Mouse (Mus musculus): Measurements from ENCODE around the gene Pigl.

Pigl gene

DNA sequence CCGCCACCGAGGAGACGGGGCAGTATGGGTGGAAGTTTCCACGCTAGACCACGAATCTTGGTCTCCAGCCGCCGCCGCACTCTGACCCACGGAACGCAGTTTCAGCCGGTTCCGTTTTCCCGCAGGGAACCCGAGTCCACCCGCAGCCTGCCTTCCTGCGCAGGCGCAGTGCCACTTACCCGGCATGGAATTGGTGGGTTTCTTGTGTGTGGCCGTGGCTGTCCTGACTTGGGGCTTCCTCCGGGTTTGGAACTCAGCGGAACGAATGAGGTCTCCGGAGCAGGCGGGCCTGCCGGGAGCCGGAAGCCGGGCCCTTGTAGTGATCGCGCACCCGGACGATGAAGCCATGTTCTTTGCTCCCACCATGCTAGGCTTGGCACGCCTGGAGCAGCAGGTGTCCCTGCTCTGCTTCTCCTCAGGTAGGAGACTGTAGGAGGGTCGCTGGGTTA is at the start of gene Pigl, which contains the start of gene Ncor1:
TSS of gene Pigl (plus strand) at position 185 of the 449 bp plus-strand sequence.
TSS of gene Ncor1 (minus strand) at position 266 of the 449 bp plus-strand sequence.
- ChIA-PET POLR2A (interaction anchor here (0.7 to 6.2 kb wide), 41 partner anchors 9 to 147 kb away, joined by 3 to 89 read pairs (median 7); partner anchors contain the start of gene Ubb (in 3 of the 4)), CTCF (no interaction called here)

DNA sequence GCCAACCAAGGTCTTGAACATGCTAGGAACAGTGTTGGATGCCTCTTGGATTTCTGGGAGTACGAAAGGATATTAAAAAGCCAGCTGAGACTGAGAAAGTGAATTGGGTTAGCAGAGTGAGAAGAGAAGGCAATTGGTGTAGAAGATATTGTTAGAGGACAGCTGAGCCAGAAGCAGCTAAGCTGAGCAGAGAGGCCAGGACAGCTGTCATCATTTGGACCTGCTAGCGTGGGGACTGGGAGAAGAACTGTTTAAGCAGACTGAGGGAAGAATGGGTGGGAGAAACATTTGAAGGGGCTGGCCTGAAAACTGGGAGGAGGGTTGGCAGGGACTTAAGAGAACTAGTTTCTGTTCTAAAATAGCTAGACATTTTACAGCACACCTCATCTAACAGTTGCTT is 49.4 kb upstream of the Pigl start:
- ChIA-PET POLR2A (interaction anchor here in 2 of 4 experiments (0.6 to 4.0 kb wide), 5 partner anchors 10 to 198 kb away, joined by 3 to 17 read pairs (median 3); partner anchors contain the start of gene Ubb (in 1 of the 2)), CTCF (interaction anchor here in 1 of 4 experiments (0.5 kb wide), 1 partner anchor 9 kb away, joined by 4 read pairs; no protein-coding TSS in a partner anchor)

DNA sequence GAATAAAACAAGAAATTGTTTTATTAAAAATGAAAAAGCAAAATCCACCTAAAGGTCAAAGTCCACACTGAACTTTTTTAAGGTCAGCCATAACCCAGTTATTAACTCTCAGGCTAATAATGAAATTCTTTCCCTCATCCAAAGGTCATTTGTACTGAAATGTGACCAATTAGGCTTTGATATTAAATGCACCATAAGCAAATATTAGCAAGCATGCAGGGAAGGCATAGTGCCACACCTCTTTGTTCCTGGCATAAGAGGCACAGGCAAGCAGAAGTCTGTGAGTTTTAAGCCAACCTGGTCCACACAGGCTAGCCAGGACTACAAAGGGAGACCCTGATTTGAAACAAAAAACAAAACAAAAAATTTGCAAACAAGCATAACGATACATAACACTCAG is 48.6 kb upstream of the Pigl start:
- ChIA-PET CTCF (no interaction called here), POLR2A (interaction anchor here in 1 of 4 experiments (0.9 to 4.0 kb wide), 3 partner anchors 14 to 197 kb away, joined by 3 to 17 read pairs (median 4); partner anchors contain the start of gene Ubb)

DNA sequence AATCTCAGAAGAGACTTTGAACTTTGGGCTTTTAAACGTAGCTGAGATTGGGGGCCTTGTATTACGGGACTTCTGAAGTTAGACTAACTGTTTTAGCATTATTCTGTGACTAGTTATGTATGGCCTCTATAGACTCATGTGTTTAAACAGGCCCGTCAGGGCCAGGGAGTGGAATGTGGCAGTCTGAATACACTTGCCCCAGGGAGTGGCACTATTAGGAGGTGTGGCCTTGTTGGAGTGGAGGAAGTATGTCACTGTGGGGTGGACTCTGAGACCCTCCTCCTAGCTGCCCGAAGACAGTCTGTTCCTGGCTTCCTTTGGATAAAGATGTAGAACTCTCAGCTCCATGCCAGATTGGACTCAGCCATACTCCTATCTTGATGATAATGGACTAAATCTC is 43.2 kb upstream of the Pigl start:
- ChIA-PET CTCF (interaction anchor here in 2 of 4 experiments (1.8 to 2.8 kb wide), 2 partner anchors 12 kb away, joined by 5 to 6 read pairs; no protein-coding TSS in a partner anchor), POLR2A (interaction anchor here in 2 of 4 experiments (0.6 to 4.0 kb wide), 13 partner anchors 9 to 188 kb away, joined by 3 to 22 read pairs (median 5); partner anchors contain the start of gene Ubb (in 2 of the 2))

DNA sequence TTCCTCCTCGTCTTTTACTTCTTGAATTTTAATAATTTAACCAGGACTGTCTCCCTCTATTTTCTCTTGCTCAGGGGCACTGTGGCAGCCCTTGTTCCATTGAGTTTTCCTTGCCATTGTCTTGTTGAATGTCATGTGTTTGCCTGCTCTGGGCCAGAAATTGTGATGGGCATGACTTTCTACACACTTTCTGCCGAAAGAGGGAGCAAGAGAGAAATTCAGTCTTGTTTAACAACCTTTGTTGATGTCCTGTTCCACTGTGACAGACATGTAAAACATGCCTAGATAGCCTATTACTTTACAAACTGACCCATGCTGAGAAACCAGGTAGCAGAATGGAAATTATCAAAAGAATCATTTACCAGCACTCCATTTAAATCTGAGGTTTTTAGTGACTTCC is 33.7 kb upstream of the Pigl start:
- ChIA-PET CTCF (no interaction called here), POLR2A (interaction anchor here in 2 of 4 experiments (0.9 to 2.0 kb wide), 8 partner anchors 9 to 178 kb away, joined by 3 to 9 read pairs (median 4); partner anchors contain the start of gene Ubb (in 2 of the 2))

DNA sequence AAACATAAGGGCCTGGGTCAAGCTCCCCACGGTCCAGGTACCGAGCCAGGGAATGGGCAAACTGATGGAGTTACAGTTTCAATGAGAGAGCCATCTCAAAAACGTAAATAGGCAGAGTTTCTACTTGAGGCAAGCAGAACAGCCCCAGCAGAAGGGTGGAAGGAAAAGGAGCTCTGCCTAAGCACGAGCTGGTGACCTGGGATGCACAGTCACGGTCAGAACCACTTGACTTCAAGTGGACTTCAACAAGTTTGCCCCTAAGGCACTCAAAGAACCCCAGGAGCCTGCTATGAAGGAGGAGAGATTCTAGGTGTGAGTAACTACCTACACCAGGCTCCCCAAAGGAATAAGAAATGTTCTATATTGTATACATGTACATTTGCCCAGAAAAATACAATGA is 32.0 kb upstream of the Pigl start:
- POLR2A ChIA-PET = interaction anchor here in 3 of 4 experiments (0.6 to 2.9 kb wide), 31 partner anchors 8 to 177 kb away, joined by 3 to 29 read pairs (median 5); partner anchors contain the start of gene Ubb (in 2 of the 3)
- CTCF ChIA-PET = interaction anchor here in 3 of 4 experiments (0.6 to 2.2 kb wide), 10 partner anchors 12 to 1265 kb away, joined by 3 to 17 read pairs (median 5); no protein-coding TSS in a partner anchor

DNA sequence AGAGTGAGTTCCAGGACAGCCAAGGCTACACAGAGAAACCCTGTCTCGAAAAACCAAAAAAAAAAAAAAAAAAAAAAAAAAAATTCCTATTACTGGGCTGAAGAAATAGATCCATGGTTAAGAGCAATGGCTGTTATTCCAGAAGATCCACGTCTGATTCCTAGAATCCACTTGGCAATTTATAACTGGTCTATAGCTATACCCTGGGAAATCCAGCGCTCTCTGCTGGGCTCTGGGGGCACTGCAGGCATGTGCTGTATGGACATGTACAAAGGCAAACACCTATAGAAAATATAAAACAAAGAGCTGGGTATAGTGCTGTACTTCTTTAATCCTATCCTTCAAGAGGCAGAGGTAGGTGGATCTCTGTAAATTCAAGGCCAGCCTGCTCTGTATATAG is 31.2 kb upstream of the Pigl start:
- ChIA-PET CTCF (interaction anchor here (0.6 to 2.2 kb wide), 31 partner anchors 10 to 1106 kb away, joined by 3 to 17 read pairs (median 4); partner anchors contain the start of gene Ubb (in 1 of the 4)), POLR2A (interaction anchor here (0.7 to 2.9 kb wide), 40 partner anchors 9 to 390 kb away, joined by 3 to 29 read pairs (median 5); partner anchors contain the start of genes Ubb (in 2 of the 4) and Cenpv (in 1 of the 4))

DNA sequence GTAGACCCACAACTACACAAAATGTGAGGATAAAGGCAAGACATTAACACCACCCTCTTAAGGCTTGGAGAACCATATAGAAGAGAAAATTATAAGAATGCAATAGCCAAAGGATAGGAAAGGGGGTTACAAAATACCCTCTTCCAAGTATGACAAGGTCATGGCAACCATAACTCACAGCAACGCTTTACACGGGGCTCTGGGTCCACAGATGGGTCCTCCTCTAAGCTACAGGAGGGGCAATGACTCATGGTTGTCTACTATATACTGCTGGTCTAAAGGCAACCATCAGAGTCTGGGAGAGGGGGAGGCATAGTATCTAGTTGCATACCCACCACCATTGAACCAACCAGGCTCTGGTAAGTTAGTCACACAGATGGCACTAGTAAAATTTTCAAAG is 26.0 kb upstream of the Pigl start:
- ChIA-PET POLR2A (interaction anchor here in 2 of 4 experiments (1.0 to 6.6 kb wide), 9 partner anchors 15 to 118 kb away, joined by 3 to 92 read pairs (median 6); partner anchors contain the start of genes Ncor1 (in 1 of the 2), Pigl (in 1 of the 2) and Ubb (in 1 of the 2)), CTCF (no interaction called here)

DNA sequence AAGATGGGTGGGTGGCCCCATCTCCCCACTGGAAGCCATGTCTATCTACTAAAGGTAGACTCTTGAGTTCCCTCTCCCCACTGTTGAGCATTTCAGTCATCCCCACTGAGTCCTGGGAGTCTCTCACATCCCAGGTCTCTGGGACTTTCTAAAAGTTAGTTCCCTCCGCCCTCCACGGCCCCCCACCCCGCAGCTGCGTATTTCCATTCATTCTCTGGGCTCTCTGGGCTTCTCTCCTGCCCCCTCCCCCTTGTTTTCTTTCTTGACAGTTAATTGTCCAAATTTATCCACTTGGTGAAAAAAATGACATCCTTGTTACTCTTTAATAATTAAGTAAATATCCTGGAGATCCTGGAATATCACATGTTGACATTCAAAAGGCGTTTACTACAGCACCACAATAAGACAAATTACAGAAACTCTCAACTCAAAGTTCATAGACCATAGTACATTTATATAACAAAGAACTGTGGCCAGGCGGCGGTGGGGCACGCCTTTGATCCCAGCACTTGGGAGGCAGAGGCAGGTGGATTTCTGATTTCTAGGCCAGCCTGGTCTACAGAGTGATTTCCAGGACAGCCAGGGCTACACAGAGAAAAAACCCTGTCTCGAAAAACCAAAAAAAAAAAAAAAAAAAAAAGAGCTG is 17.5 kb upstream of the Pigl start:
- POLR2A ChIA-PET = interaction anchor here (0.6 to 4.2 kb wide), 31 partner anchors 9 to 177 kb away, joined by 3 to 18 read pairs (median 4); partner anchors contain the start of gene Ubb (in 2 of the 4)
- CTCF ChIA-PET = interaction anchor here in 1 of 4 experiments (0.5 kb wide), 1 partner anchor 14 kb away, joined by 7 read pairs; no protein-coding TSS in a partner anchor

DNA sequence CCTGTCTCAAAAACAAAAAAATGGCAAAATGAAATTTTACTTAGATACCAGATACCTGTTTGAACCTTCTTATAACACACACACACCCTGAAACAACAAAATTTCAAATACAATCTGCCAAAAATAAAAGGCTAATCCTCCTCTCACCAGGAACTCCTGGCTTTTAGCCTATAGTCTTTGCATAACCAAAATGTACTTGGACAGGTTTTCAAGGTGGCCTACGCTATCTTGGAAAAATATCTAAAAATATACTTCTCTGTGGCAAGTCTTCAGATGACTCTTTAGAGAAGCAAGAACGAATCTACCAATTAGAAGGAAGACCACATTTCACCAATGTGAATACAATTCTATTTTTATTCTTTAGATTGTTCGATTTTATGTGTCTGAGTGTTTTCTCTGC is 12.5 kb upstream of the Pigl start:
- CTCF ChIA-PET = interaction anchor here in 1 of 4 experiments (1.2 kb wide), 1 partner anchor 50 kb away, joined by 3 read pairs; no protein-coding TSS in a partner anchor
- POLR2A ChIA-PET = interaction anchor here in 3 of 4 experiments (0.6 to 5.8 kb wide), 32 partner anchors 9 to 456 kb away, joined by 3 to 57 read pairs (median 4); partner anchors contain the start of genes Ncor1 (in 2 of the 3), Pigl (in 2 of the 3) and Ubb (in 2 of the 3)

DNA sequence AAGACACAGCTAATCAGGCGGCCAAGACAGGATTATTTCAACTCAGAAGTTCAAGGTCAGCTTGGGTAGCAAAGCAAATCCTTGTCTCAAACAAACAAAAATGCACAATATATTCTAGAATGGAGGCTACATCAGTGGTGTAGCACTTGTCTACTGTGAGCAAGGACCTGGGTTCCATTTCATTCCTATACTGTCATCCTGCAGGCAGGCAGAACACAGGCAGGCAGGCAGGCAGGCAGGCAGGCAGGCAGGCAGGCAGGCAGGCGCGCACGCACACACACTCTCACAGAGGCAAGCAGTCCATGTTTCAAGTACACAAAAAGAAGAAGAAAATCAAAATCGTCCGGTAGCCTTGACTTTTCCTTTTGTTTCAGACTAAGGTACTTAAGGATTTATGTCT is 9.3 kb upstream of the Pigl start:
- CTCF ChIA-PET = interaction anchor here in 1 of 4 experiments (0.6 kb wide), 1 partner anchor 16 kb away, joined by 6 read pairs; no protein-coding TSS in a partner anchor

DNA sequence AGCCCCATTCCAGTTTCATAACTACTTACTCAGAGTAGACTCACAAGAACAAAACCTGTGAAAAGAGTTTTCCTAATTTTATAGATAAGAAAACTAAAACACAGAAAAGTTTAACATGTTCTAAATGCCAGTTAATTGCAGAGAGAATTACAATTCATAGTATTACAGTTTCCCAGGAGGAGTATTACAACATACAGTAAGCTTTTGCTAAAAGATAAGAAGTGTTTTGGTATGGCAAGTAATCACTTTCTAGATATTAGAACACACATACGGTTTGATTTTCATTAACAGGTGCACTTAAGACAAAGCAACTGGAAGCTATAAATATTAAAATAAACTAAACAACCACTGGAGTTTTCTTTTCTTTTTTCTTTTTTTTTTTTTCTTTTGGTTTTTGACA is 3.1 kb upstream of the Pigl start:
- ChIA-PET POLR2A (interaction anchor here (0.6 to 6.2 kb wide), 45 partner anchors 8 to 434 kb away, joined by 3 to 84 read pairs (median 6); partner anchors contain the start of genes Ubb (in 3 of the 4) and Cenpv (in 2 of the 4)), CTCF (interaction anchor here in 2 of 4 experiments (0.7 to 1.3 kb wide), 2 partner anchors 40 to 120 kb away, joined by 4 read pairs; no protein-coding TSS in a partner anchor)

More for the DNA sequence above, 9.3 kb upstream of the Pigl start:
- POLR2A ChIA-PET = interaction anchor here in 3 of 4 experiments (0.7 to 5.8 kb wide), 8 partner anchors 7 to 102 kb away, joined by 3 to 48 read pairs (median 8); partner anchors contain the start of genes Ubb (in 3 of the 3), Ncor1 (in 1 of the 3) and Pigl (in 1 of the 3)

DNA sequence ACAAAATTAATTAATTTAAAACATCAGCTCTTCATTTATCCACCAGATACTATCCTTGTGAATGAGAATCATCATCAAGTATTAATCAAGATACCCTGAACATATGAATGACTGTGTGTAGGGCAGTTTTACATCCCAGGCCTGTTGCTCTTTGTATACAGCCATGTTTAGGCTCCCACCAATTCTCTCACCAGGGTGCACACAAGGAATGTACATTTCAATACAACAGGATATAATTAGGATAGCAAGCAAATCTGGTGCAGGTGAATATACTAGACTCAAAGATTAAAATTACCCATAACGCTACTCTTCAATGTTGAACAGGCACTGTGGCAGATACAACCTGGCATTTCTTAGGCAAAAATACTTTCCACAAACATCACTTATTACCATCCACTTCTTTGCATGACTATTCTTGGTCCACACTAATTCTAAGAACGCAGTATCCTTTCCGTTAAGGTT is 2.2 kb upstream of the Pigl start:
- ChIA-PET POLR2A (interaction anchor here in 3 of 4 experiments (0.7 to 6.2 kb wide), 47 partner anchors 8 to 149 kb away, joined by 3 to 84 read pairs (median 7); partner anchors contain the start of genes Ubb (in 3 of the 3) and Cenpv (in 2 of the 3)), CTCF (no interaction called here)

DNA sequence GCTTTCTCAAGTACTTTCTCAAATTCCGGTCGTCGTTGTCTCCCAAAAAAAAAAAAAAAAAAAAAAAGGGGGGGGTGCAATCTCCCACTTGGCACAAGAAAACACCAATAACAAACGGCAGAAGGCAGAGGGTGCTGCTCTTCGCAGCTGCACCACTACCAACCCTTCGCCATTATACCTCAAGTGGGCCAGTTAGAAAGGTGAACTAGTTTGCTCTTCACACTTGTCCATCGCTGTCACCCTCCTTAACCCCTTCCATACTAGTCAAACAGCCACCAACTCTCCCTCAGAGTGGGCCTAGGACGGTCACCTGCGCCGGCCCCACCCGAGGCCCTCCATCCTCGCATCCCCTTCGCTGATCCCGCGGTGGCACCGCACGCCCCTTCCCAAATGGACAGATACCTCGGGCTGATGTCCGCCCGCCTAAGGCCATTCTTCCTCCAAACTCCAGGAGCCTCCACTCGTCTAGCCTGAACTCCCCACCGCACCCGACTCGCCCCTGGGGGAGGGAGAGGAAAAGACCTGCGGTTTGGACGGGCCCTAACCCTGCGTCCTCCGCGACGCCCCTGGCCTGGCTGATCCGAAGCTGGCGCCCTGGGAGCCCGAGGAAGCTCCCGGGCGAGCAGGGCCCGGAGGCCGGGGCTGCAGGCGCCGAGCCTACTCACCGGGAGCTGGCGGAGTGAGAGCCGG is 1.6 kb upstream of the Pigl start:
- CTCF ChIA-PET = interaction anchor here in 3 of 4 experiments (0.5 to 1.6 kb wide), 4 partner anchors 30 to 409 kb away, joined by 3 to 6 read pairs (median 4); no protein-coding TSS in a partner anchor

DNA sequence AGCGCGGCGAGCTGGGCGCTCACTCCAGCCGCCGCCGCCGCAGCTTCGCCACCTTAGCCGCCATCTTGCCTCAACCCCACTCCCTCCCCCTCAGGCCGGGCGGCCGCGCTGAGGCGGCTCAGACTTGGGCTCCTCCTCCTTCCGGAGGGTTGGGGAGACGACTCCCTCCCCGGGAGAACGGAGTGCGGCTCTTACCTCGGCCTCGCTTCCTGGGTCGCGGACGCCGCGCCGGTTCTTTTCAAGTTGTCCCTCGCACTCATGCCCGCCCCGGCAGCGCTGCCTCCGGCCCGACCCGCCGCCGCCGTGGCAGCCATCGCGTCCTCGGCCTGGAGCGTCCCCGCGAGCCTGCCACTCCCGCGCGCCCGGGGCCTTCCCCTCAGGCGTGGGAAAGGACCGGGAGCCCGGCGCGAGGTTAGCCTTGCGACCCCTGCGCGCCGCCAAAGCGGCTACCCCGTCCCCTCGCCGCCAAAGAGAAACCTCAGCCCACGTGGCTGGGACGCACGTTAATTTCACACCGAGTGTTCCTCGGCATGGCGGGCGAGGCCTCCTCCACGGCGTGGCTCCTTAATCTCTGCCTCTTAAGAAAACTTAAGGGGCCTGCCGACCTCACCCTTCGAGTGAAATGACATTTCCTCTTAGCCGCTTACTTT is 894 bp upstream of the Pigl start:
- CTCF ChIA-PET = interaction anchor here in 2 of 4 experiments (0.6 to 1.6 kb wide), 3 partner anchors 30 to 409 kb away, joined by 3 to 6 read pairs (median 4); no protein-coding TSS in a partner anchor
- POLR2A ChIA-PET = interaction anchor here (0.6 to 6.2 kb wide), 80 partner anchors 8 to 381 kb away, joined by 3 to 89 read pairs (median 5); partner anchors contain the start of genes Ubb (in 4 of the 4) and Cenpv (in 2 of the 4)

More for the DNA sequence above, 1.6 kb upstream of the Pigl start:
- POLR2A ChIA-PET = interaction anchor here (0.6 to 6.2 kb wide), 77 partner anchors 8 to 380 kb away, joined by 3 to 89 read pairs (median 5); partner anchors contain the start of genes Ubb (in 4 of the 4) and Cenpv (in 3 of the 4)

DNA sequence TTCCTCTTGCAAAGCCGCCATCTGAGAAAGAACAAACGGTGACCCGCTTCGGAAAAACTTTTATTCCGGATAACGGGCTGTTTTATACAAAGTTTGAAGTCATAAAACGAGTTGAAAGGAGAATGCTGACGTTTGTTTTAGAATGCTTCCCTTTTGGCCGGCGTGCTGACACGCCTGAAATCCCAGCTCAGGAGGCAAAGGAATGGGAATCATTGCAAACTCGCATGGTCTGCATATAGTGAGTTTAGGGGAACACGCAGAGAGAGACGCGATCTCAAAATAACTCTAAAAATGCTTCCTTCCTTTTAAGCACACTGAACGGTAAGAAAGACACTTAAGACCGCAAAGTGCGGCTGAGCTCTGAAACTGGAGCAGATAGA is 379 bp upstream of the Pigl start:
- POLR2A ChIA-PET = interaction anchor here (0.7 to 6.2 kb wide), 37 partner anchors 9 to 148 kb away, joined by 3 to 89 read pairs (median 9); partner anchors contain the start of gene Ubb (in 4 of the 4)
- CTCF ChIA-PET = interaction anchor here in 1 of 4 experiments (1.6 kb wide), 1 partner anchor 38 kb away, joined by 4 read pairs; no protein-coding TSS in a partner anchor

DNA sequence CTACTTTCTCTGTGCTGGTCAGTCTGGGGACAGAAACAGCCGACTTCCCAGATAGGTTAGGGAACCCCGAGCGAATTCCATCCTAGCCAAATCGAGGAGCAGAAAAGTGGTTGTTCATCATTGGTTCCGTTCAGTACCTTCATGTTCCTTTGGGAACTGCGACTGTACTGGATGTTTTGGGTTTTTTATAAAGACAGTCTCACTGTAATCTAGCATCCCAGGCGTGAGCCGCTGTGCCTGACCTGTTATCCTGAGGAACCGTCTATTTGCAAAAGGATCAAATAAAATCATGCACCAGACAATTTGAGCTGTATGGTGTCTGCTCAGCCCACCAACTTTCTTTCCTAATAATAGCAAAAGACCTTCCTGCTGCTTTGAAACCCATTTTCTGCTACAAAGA is 520 bp downstream of the Pigl start:
- CTCF ChIA-PET = interaction anchor here in 1 of 4 experiments (0.6 kb wide), 1 partner anchor 45 kb away, joined by 14 read pairs; no protein-coding TSS in a partner anchor

More for the DNA sequence above, 520 bp downstream of the Pigl start:
- POLR2A ChIA-PET = interaction anchor here (0.6 to 6.2 kb wide), 44 partner anchors 8 to 211 kb away, joined by 3 to 89 read pairs (median 4); partner anchors contain the start of gene Ubb (in 3 of the 4)

Measured in embryonic stem cell, embryonic (primary cell).